Mouse (Mus musculus): ENCODE results near the gene Rab24. TPM values are rescaled to one million over a fixed set of nuclear protein-coding genes. Genes with fewer than 3 reads are reported as not detected.

Rab24 gene
- polyA plus RNA-seq, 1 experiment from 2014 or later, result 60.4 TPM

DNA sequence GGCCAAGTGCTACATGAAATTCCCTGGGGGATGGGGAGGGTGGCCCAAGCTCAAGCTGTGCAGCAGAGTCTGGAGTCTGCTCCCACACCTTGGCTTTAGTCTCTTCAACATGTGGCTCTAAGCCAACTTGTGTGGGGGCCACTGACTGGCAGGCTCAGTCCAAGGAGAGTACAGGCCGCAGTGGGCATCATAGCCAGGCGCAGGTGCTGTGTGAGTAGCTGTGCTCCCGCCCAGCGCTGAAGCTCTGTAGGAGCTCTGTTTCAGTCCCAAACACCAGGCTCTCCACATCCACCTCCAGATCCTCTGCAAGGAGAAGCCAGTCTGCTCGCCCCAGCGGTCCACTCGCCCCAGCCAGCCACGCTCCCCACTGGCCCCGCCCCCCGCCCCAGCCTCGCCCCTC, 3.9 kb upstream of the Rab24 start:
- no peak overlapping the region for H3K9ac ChIP-seq (replicated peaks; ENCODE audit: low read depth)

GRCm38 (mm10) chr13:55322130-55322825, 532 bp upstream of the Rab24 start:
- peak; percentile 73 for DNase-seq (ENCODE audit: low spot score)
- peak; percentile 60 for TF ChIP-seq CTCF (IDR thresholded peaks at IDR 0.05)
- TF ChIP-seq EP300 (IDR thresholded peaks at IDR 0.05), result no peak
- Histone ChIP-seq H3K27me3 (replicated peaks; ENCODE audit: insufficient read depth, low read length) (no peaks in the 10 kb centered on the region), H3K27ac (ENCODE audit: low read length) (peak overlapping the region; percentile 77), H3K9ac (replicated peaks; ENCODE audit: low read depth) (peak overlapping the region; percentile 90), H3K4me2 (replicated peaks; ENCODE audit: low read depth, low read length) (peak overlapping the region; percentile 86), H3K9me3 (ENCODE audit: low read length) (no peaks in the 10 kb centered on the region), H3K4me1 (ENCODE audit: insufficient read depth, low read depth, low read length) (peaks cover 10% of the 10 kb centered on the region; the same call in 1 of the 2 replicates), H3K4me3 (ENCODE audit: low read depth, low read length) (peak overlapping the region; percentile 85), H3K36me3 (ENCODE audit: insufficient read depth, low read length) (0 out of 2 replicates have a peak, but pooled peaks cover 15% of the 10 kb centered on the region)
- 2% methylated on average over 31 of the region's 31 CpGs for WGBS
- peak; percentile 46 for ATAC-seq

More for the DNA sequence above, 3.9 kb upstream of the Rab24 start:
- DNase-seq (ENCODE audit: low spot score) (no peak), ATAC-seq (no peak)
- no peaks in the 10 kb centered on the region for H3K9me3 ChIP-seq (ENCODE audit: low read length)
- H3K4me2 ChIP-seq (replicated peaks; ENCODE audit: low read depth, low read length), result no peak overlapping the region
- H3K4me1 ChIP-seq (ENCODE audit: insufficient read depth, low read depth, low read length), result peaks cover 16% of the 10 kb centered on the region
- 75% methylated on average over 9 of the region's 11 CpGs for WGBS
- H3K27ac ChIP-seq (ENCODE audit: low read length), result no peak overlapping the region
- TF ChIP-seq EP300 (IDR thresholded peaks at IDR 0.05) (no peak), CTCF (IDR thresholded peaks at IDR 0.05) (no peak)
- H3K4me3 ChIP-seq (ENCODE audit: low read depth, low read length), result no peak overlapping the region
- H3K27me3 ChIP-seq (replicated peaks; ENCODE audit: insufficient read depth, low read length), result no peaks in the 10 kb centered on the region
- H3K36me3 ChIP-seq (ENCODE audit: insufficient read depth, low read length), result 0 out of 2 replicates have a peak, but pooled peaks cover 15% of the 10 kb centered on the region

DNA sequence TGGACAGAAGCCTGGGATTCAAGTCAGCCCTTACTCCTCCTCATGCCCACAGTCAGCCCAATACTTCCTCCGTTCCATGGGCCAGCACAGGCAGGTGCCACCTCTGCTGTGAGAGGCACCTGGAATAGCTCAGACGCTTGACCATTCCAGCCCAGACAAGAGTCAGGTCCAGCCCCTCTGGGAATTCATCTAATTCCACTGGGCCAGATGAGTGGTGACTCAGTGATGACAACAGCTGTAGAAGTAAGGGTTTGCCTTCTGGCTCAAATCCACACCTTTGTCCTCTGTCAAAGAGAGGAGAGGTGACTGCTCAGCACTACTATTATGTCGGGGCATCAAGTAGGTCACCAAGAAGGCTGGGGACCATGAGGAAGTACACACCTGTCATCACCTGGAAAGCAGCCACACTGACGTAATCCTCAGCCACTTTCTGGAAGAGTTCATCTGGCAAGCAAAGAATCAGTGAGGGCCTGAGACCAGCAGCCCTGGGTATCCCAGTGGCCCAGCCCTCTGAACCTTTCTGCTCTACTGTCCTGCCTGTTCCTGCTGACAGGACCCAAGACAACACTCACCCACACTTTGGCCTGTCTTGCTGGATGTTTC, 1.7 kb downstream of the Rab24 start, which contains the start of gene Prelid1:
Gene Prelid1, plus strand, starts transcription at position 570 of the 603 bp plus-strand sequence.
- 0 out of 2 replicates have a peak within 1 kb of the TSS, but pooled peaks have one; percentile 17 for H3K27ac ChIP-seq (ENCODE audit: low read length)

DNA sequence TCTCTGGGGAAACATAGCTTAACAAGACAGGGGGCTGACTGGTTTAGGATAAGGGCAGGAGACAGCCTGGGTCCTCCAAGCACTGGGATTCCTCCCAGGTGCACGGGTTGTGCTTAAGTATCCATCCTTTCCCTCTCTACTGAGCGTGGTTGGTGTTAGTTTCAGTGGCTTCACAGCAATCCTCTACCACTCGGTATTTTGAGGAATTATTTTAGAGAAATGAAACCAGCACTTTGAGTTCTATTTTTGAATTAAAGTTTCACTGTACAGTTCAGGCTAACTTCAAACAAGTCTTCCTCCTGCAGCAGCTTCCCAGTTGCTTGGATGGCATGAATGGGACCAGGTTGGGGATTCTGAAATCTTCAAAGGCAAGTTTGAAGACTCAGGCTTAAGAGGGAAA, 3.4 kb downstream of the Rab24 start:
- TF ChIP-seq EP300 (IDR thresholded peaks at IDR 0.05), result no peak
- no peak for TF ChIP-seq CTCF (IDR thresholded peaks at IDR 0.05)
- H3K4me2 ChIP-seq (replicated peaks; ENCODE audit: low read depth, low read length), result no peak overlapping the region
- 71% methylated on average over 3 of the region's 3 CpGs for WGBS
- H3K27me3 ChIP-seq (replicated peaks; ENCODE audit: insufficient read depth, low read length), result no peaks in the 10 kb centered on the region
- H3K9me3 ChIP-seq (ENCODE audit: low read length), result no peaks in the 10 kb centered on the region
- DNase-seq (ENCODE audit: low spot score), result no peak
- H3K27ac ChIP-seq (ENCODE audit: low read length), result no peak overlapping the region
- H3K36me3 ChIP-seq (ENCODE audit: insufficient read depth, low read length), result peaks cover 19% of the 10 kb centered on the region
- peaks cover 10% of the 10 kb centered on the region; the same call in 1 of the 2 replicates for H3K4me1 ChIP-seq (ENCODE audit: insufficient read depth, low read depth, low read length)
- no peak for ATAC-seq
- no peak overlapping the region for H3K9ac ChIP-seq (replicated peaks; ENCODE audit: low read depth)
- no peak overlapping the region for H3K4me3 ChIP-seq (ENCODE audit: low read depth, low read length)

More for the DNA sequence above, 1.7 kb downstream of the Rab24 start, which contains the start of gene Prelid1:
- peak within 1 kb of the TSS; percentile 90 for H3K9ac ChIP-seq (replicated peaks; ENCODE audit: low read depth)
- H3K4me2 ChIP-seq (replicated peaks; ENCODE audit: low read depth, low read length), result peak within 1 kb of the TSS; percentile 86
- 70% methylated on average over 4 of the region's 4 CpGs for WGBS
- H3K4me1 ChIP-seq (ENCODE audit: insufficient read depth, low read depth, low read length), result peaks cover 10% of the 10 kb centered on the region; the same call in 1 of the 2 replicates
- no peaks in the 10 kb centered on the region for H3K9me3 ChIP-seq (ENCODE audit: low read length)
- no peaks in the 10 kb centered on the region for H3K27me3 ChIP-seq (replicated peaks; ENCODE audit: insufficient read depth, low read length)
- peak within 1 kb of the TSS; percentile 85 for H3K4me3 ChIP-seq (ENCODE audit: low read depth, low read length)
- H3K36me3 ChIP-seq (ENCODE audit: insufficient read depth, low read length), result peaks cover 9% of the 10 kb centered on the region
- TF ChIP-seq CTCF (IDR thresholded peaks at IDR 0.05) (no peak), EP300 (IDR thresholded peaks at IDR 0.05) (peak; percentile 25; the same call in 1 of the 2 replicates)
- DNase-seq (ENCODE audit: low spot score), result peak; percentile 37
- peak; percentile 25 for ATAC-seq

DNA sequence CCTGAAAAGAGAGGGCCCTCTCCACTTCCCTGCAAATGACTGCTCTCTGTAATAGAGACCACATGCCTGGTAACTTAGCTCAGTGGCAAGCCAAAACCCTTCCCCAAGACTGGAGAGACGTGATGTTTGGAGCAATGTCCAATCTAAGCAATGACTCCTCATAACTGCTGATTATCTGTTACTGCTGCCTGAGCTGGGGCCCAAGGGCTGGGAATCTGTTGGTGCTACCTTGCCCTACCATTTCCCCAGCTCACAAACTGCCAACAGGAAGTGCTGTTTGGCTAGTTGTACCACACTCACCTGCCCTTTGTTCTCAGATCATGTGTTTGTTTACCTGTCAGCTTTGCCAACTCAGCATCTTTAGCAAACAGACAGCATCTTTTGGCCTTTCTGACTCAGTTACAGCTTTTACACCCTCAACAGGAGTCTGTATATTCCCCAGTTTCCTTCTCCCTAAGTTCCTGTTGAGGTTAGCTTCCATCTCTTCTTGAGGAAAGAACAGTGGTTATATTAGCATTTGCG, 6.8 kb downstream of the Rab24 start:
- Histone ChIP-seq H3K4me2 (replicated peaks; ENCODE audit: low read depth, low read length) (no peak overlapping the region), H3K27ac (ENCODE audit: low read length) (no peak overlapping the region), H3K9me3 (ENCODE audit: low read length) (no peaks in the 10 kb centered on the region), H3K4me3 (ENCODE audit: low read depth, low read length) (no peak overlapping the region), H3K4me1 (ENCODE audit: insufficient read depth, low read depth, low read length) (no peaks in the 10 kb centered on the region), H3K9ac (replicated peaks; ENCODE audit: low read depth) (no peak overlapping the region), H3K27me3 (replicated peaks; ENCODE audit: insufficient read depth, low read length) (no peaks in the 10 kb centered on the region), H3K36me3 (ENCODE audit: insufficient read depth, low read length) (peaks cover 50% of the 10 kb centered on the region)
- no peak for TF ChIP-seq CTCF (IDR thresholded peaks at IDR 0.05)
- TF ChIP-seq EP300 (IDR thresholded peaks at IDR 0.05), result no peak
- 89% methylated on average over 2 of the region's 2 CpGs for WGBS
- ATAC-seq (no peak), DNase-seq (ENCODE audit: low spot score) (no peak)

DNA sequence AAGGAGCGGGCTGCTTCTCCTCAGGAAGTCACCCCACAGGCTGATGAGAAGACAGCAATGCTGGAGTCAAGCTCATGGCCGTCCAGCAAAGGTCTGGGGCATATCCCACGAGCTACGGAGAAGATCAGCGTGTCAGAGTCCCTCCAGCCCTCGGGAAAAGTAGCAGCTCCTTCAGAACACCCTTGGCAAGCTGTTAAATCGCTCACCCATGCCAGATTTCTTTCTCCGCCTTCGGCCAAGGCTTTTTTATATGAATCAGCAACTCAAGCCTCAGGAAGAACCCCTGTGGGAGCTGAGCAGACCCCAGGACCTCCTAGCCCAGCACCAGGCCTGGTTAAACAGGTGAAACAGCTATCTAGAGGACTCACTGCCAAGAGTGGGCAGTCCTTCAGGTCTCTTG, 8.7 kb downstream of the Rab24 start:
- 85% methylated on average over 9 of the region's 9 CpGs for WGBS
- no peaks in the 10 kb centered on the region for H3K9me3 ChIP-seq (ENCODE audit: low read length)
- DNase-seq (ENCODE audit: low spot score) (no peak), ATAC-seq (no peak)
- H3K4me3 ChIP-seq (ENCODE audit: low read depth, low read length), result no peak overlapping the region
- no peak overlapping the region for H3K27ac ChIP-seq (ENCODE audit: low read length)
- TF ChIP-seq CTCF (IDR thresholded peaks at IDR 0.05) (no peak), EP300 (IDR thresholded peaks at IDR 0.05) (no peak)
- H3K9ac ChIP-seq (replicated peaks; ENCODE audit: low read depth), result no peak overlapping the region
- H3K27me3 ChIP-seq (replicated peaks; ENCODE audit: insufficient read depth, low read length), result no peaks in the 10 kb centered on the region
- H3K4me2 ChIP-seq (replicated peaks; ENCODE audit: low read depth, low read length), result no peak overlapping the region
- H3K4me1 ChIP-seq (ENCODE audit: insufficient read depth, low read depth, low read length), result no peaks in the 10 kb centered on the region
- H3K36me3 ChIP-seq (ENCODE audit: insufficient read depth, low read length), result peaks cover 61% of the 10 kb centered on the region

Measured in lung, postnatal 0 days (tissue).